Mouse (Mus musculus) lung, postnatal 10 days (tissue): ENCODE measurements at regions not wholly inside any gene's neighbourhood (a gene's known extent, or its start where the extent isn't known, plus 50 kb on each side); places are given as distances from the start of the nearest gene placed in this dataset.

Experiments used
- DNase-seq: peaks from one replicate; pipeline ENCODE4 v3.0.0; 2021

GRCm38 (mm10) chrX:143996716-143997115 lies 63.6 kb upstream of the Dcx start:
- peak; percentile 13 for DNase-seq
